Mouse (Mus musculus) ovary, postnatal 14 days (tissue): ENCODE measurements around the gene Ptprt.
A peak's percentile ranks its signal among the peaks of the same experiment; 100 is the strongest.
"Not testable (repeated sequence)": the region's sequence is repeated elsewhere in the genome, so short reads cannot be mapped to it uniquely, and the experiment has no call there.

Source experiments
- DNase-seq: peaks from one replicate; pipeline ENCODE4 v3.0.0; 2022; ENCODE audit warnings: low spot score

Gene Ptprt

DNA sequence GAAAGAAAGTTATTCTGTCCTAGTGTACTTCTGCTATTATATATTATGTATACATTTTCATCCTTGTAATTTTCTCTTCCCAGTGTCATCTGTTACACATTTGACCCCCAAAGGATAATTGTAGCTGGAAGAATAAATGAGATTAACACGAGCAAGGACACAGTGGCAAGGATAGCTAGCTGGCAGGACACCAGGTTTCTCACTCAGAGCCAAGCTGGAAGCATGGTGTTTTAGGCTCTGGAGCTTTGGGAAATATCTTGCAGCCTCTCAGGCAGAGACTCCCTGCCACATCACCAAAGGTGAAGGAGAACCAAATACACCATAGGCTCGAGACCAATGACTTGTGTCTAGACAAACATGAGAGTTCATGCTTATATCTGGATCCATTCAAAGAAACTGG lies 1141.3 kb downstream of the Ptprt start:
- no peak for DNase-seq

- peak; percentile 36 for DNase-seq
Measured at GRCm38 (mm10) chr2:161516921-161517320, 1144.0 kb downstream of the Ptprt start.

DNA sequence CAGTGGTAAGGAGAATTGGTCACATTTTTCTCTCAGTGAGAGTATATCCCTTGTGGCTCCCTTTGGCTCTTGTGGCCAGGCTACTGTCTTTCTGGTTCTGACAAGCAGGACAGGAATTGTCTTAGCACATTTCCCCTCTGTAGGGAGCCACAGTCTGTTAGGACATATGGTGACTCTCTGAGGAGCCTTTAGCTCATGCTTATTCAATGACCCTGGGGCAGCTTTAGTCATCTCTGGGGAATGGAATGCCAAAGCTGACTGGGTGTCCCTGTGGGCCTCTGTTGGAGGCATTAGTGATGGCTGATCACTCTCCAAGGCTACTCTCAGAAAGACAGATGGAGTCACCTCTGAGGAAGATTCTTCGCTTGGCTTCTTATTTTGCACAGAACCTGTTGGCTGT lies 1147.7 kb downstream of the Ptprt start:
- no peak for DNase-seq

- not testable (repeated sequence) for DNase-seq
Measured at GRCm38 (mm10) chr2:161511880-161512570, 1148.9 kb downstream of the Ptprt start.

DNA sequence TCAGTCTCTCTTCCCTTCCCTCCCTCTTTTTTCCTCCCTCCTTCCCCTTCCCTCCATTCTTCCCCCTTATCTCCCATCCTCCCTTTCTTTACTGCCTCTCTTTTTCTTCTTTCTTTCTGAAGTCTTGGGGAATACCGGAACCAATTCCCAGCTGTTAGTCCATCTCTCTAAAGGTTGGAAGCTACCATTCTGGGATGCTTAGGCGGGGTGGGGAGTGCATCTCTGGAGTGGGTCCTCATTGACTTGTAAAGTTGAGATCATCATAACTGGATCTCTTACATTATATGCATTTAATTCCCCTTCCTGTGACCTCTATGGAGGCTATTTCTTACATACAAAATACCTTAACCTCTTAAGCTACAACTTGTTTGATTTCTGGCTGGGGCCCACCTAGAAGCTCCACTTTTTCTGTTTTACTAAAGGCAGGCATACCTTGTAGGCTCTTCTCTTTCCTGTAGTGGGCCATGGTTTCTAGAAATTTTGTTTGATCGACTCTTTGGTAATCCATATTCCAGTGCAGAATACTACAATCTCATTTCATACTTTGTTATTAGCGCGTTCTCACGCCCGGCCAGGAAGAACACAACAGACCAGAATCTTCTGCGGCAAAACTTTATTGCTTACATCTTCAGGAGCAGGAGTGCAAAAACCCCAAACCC lies 1149.7 kb downstream of the Ptprt start:
- no peak for DNase-seq

GRCm38 (mm10) chr2:161499097-161499899 lies 1161.6 kb downstream of the Ptprt start:
- DNase-seq, result no peak

GRCm38 (mm10) chr2:161498449-161499096 lies 1162.4 kb downstream of the Ptprt start:
- no peak for DNase-seq

DNA sequence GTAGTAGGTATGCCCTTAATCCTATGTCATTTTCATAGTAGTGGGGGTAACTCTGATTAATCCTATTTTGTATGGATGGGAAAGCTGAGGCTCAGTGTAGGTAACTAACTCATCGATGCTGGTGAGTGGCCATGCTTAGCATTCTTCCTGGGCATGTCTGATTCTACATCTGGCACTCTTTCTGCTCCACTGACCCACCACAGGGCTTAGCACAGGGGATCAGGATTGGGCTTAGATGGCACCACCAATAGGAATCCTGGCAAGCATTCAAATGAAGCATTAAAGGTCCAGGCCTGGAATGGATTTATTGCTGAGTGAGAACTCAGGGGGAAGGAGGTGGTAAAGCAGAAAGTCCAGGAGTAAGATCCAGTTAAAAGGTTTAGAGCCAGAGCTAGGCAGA lies 1179.2 kb downstream of the Ptprt start:
- no peak for DNase-seq

GRCm38 (mm10) chr2:161480445-161480844 lies 1180.5 kb downstream of the Ptprt start:
- no peak for DNase-seq
